Mouse (Mus musculus) testis, adult 2 months (tissue): Measurements from ENCODE around the gene Cd276.

ENCODE experiments used
- CTCF ChIP-seq: fragments of 200-500 bp; IDR thresholded peaks from 2 replicates; pipeline ENCODE4 v1.5.1; 2012; ENCODE audit warnings: low read depth, mild to moderate bottlenecking, inconsistent platforms, low read length, moderate library complexity; ENCODE audit not compliant: control insufficient read depth, insufficient read depth, insufficient replicate concordance
- POLR2A ChIP-seq: fragments of 200-500 bp; IDR thresholded peaks from 2 replicates; pipeline ENCODE4 v1.6.1; 2012; ENCODE audit warnings: low read depth, mild to moderate bottlenecking, inconsistent platforms, low read length, moderate library complexity; ENCODE audit not compliant: control insufficient read depth

- no peak for TF ChIP-seq CTCF
- no peak for TF ChIP-seq POLR2A
These were observed 27.4 kb downstream of the Cd276 start for GRCm38 (mm10) chr9:58527841-58528240.
